Mouse (Mus musculus) embryonic fibroblast, embryonic 13.5 days (primary cell): ENCODE measurements around the gene Slc26a5.

Experiments used
- CTCF ChIP-seq: IDR thresholded peaks from 2 replicates; pipeline ENCODE4 v1.5.1; 2011; ENCODE audit warnings: mild to moderate bottlenecking, control low read depth, low read length, moderate library complexity, borderline replicate concordance; ENCODE audit not compliant: insufficient read depth
- POLR2A ChIP-seq: IDR thresholded peaks from 2 replicates; pipeline ENCODE4 v1.6.1; 2011; ENCODE audit warnings: low read depth, mild to moderate bottlenecking, control low read depth, low read length, moderate library complexity

DNA sequence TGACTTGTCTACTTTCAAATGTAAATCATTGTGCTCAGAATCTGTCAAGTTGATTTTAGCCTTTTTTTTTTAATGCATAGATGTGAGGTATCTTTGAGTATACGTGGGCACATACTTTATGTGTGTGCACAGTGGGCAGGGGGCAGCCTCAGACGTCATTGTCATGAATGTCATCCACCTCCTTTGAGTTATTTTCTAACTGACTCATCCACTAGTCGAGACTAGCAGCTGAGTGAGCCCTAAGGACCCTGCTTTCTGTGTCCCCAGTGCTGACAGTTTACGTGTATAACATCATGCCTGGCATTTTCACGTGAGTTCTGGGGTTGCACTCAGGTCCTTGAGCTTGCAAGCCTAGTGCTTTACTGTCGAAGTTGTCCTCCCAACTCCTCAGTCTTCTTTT is 35.5 kb upstream of the Slc26a5 start:
- TF ChIP-seq POLR2A (no peak), CTCF (no peak)
